ENCODE assay signal across 18 mouse cellular contexts in the genomic region with DNA sequence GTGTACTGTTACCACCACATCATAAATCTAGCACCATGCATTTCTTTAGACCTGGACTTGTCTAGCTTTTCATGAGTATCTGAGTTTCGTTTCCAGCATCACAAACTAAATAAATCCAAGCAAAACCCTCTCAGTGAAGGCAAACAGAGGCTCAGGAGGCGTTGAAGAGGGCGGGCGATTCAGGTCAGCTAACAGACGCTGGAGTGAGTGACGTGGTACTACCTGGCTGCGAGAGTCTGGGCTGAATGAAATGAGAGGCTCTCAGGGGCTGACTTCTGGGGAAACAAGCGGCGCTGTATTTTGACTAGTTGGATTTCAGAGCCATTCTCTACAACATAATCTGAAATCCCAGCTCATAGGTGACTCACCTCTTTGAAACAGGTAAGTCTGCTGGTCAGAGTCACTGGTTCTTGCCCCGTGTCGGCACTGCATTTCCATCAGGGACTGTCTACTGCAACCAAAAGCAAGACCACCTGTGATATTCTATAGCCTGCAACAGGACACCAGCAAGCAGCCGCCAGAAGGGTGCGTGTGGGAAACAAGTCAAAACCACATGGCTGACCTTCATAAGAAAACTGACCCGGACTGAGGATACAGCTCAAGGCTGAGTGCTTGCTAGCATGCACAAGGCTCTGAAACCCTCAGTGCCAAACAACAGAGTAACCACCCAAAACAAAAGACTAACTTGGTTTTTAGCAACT. TPM values are rescaled to one million over a fixed set of nuclear protein-coding genes. Genes with fewer than 3 reads are reported as not detected.
A peak's percentile ranks its signal among the peaks of the same experiment; 100 is the strongest.
DNase-seq lines count a peak whose midpoint lies in the region; ATAC-seq lines count a peak whose summit lies in the region.
"Had no signal": no experiment of that assay in that cellular context is flagged by ENCODE, and none has a peak within 500 bp of the region (broad histone marks: within the 10 kb centered on the region; RNA-seq: fewer than 3 reads in every experiment).

No protein-coding gene starts in this region.

- 0 out of 2 replicates have a peak overlapping the region, but pooled peaks have one; percentile 2 for H3K27ac ChIP-seq in liver, embryonic 13.5 days
- H3K27ac ChIP-seq in liver, embryonic 12.5 days: no peak overlapping the region
- H3K27ac ChIP-seq: kidney, embryonic 15.5 days; layer of hippocampus, adult 2 months; left cerebral cortex, adult 2 months; limb, embryonic 15.5 days; midbrain, embryonic 13.5 days had no signal

- intact Hi-C loops in left cerebral cortex, postnatal 4 days (cut with DNase I): no loop called here

- WGBS in liver, embryonic 13.5 days (ENCODE audit: insufficient replicate concordance): 79% methylated on average over 14 of the region's 14 CpGs
- WGBS in liver, embryonic 12.5 days (ENCODE audit: insufficient replicate concordance): 80% methylated on average over 14 of the region's 14 CpGs

- H3K36me3 ChIP-seq in liver, embryonic 13.5 days: peaks cover 39% of the 10 kb centered on the region
- H3K36me3 ChIP-seq in liver, embryonic 12.5 days: peaks cover 52% of the 10 kb centered on the region
- H3K36me3 ChIP-seq: limb, embryonic 15.5 days; midbrain, embryonic 13.5 days had no signal

- H3K4me2 ChIP-seq in liver, embryonic 13.5 days: no peak overlapping the region
- no peak overlapping the region for H3K4me2 ChIP-seq in liver, embryonic 12.5 days
- H3K4me2 ChIP-seq: kidney, embryonic 15.5 days; limb, embryonic 15.5 days; midbrain, embryonic 13.5 days had no signal

- no peak overlapping the region for H3K4me3 ChIP-seq in liver, embryonic 13.5 days (replicated peaks)
- no peak overlapping the region for H3K4me3 ChIP-seq in liver, embryonic 12.5 days
- H3K4me3 ChIP-seq: kidney, embryonic 15.5 days; layer of hippocampus, adult 2 months; left cerebral cortex, adult 2 months; limb, embryonic 15.5 days; midbrain, embryonic 13.5 days had no signal

- peaks cover 16% of the 10 kb centered on the region for H3K4me1 ChIP-seq in liver, embryonic 13.5 days (replicated peaks)
- peaks cover 18% of the 10 kb centered on the region for H3K4me1 ChIP-seq in liver, embryonic 12.5 days
- H3K4me1 ChIP-seq: kidney, embryonic 15.5 days; limb, embryonic 15.5 days; midbrain, embryonic 13.5 days had no signal

- no peak overlapping the region for H3K9ac ChIP-seq in liver, embryonic 13.5 days
- H3K9ac ChIP-seq in liver, embryonic 12.5 days: no peak overlapping the region; the same call in none of the 2 replicates
- H3K9ac ChIP-seq: kidney, embryonic 15.5 days; limb, embryonic 15.5 days; midbrain, embryonic 13.5 days had no signal

- no peak for ATAC-seq in liver, embryonic 13.5 days (ENCODE audit: low read depth)
- no peak for ATAC-seq in liver, embryonic 12.5 days
- ATAC-seq: CD4-positive, CD25-positive, alpha-beta regulatory T cell, adult 4 months; midbrain, embryonic 13.5 days had no signal

- DNase-seq in liver, embryonic 13.5 days: no peak
- DNase-seq in adrenal gland, postnatal 10 days: peak; percentile 29
- peak; percentile 42 for DNase-seq in embryo, embryonic 11 days
- DNase-seq in lung, postnatal 36 days: peak; percentile 32
- no peak for DNase-seq in left cerebral cortex, postnatal 4 days
- DNase-seq in c-Kit-positive CD71-positive TER-119-positive erythroid progenitor cells, embryonic 14.5 days (ENCODE audit: low spot score): no peak
- DNase-seq: cerebellum, adult 2 months had no signal

- H3K27me3 ChIP-seq in liver, embryonic 13.5 days: no peaks in the 10 kb centered on the region
- H3K27me3 ChIP-seq in liver, embryonic 12.5 days (replicated peaks): no peaks in the 10 kb centered on the region
- H3K27me3 ChIP-seq: kidney, embryonic 15.5 days; limb, embryonic 15.5 days; midbrain, embryonic 13.5 days had no signal

- no peaks in the 10 kb centered on the region for H3K9me3 ChIP-seq in liver, embryonic 13.5 days (replicated peaks)
- H3K9me3 ChIP-seq in liver, embryonic 12.5 days (replicated peaks): no peaks in the 10 kb centered on the region
- H3K9me3 ChIP-seq: kidney, embryonic 15.5 days; limb, embryonic 15.5 days; midbrain, embryonic 13.5 days had no signal

RNA-seq across cellular contexts. Expression of a gene that starts 11.3 kb away (rescaled TPM):
- polyA plus RNA-seq in liver, embryonic 13.5 days (2015; fragmentation: Nextera tagmentation; extraction: Ambion mirVana): 39.3 and 47.0 TPM in 2 replicates
- polyA plus RNA-seq in liver, embryonic 12.5 days (2016; fragmentation: Nextera tagmentation; extraction: Ambion mirVana): 57.7 and 59.0 TPM in 2 replicates
- total RNA-seq in adrenal gland, postnatal 10 days (2021): 1 to 10 TPM; 9.3 to 9.5 TPM
- 1 to 10 TPM; 3.4 to 4.0 TPM for total RNA-seq in left cerebral cortex, postnatal 4 days (2021)

RNA-seq across cellular contexts. Expression of a gene that starts 40.0 kb away (rescaled TPM):
- polyA plus RNA-seq in liver, embryonic 13.5 days (2015; fragmentation: Nextera tagmentation; extraction: Ambion mirVana): 15.2 and 18.4 TPM in 2 replicates
- 18.5 and 18.7 TPM in 2 replicates for polyA plus RNA-seq in liver, embryonic 12.5 days (2016; fragmentation: Nextera tagmentation; extraction: Ambion mirVana)
- total RNA-seq in adrenal gland, postnatal 10 days (2021): 10 to 100 TPM; 62.8 to 75.2 TPM
- total RNA-seq in left cerebral cortex, postnatal 4 days (2021): 10 to 100 TPM; 20.8 to 24.9 TPM

RNA-seq across cellular contexts. Expression of a gene that starts 47.9 kb away (rescaled TPM):
- polyA plus RNA-seq in liver, embryonic 13.5 days (2015; fragmentation: Nextera tagmentation; extraction: Ambion mirVana): not detected in 2 replicates
- polyA plus RNA-seq in liver, embryonic 12.5 days (2016; fragmentation: Nextera tagmentation; extraction: Ambion mirVana): not detected in 2 replicates
- not detected for total RNA-seq in adrenal gland, postnatal 10 days (2021)
- 1 to 10 TPM in 1 of 2 experiments, not detected in 1; 1.5 TPM for total RNA-seq in left cerebral cortex, postnatal 4 days (2021)
- total RNA-seq: hematopoietic stem cell, adult 5-6 weeks; MEL had no signal
- polyA plus RNA-seq: CD4-positive, CD25-positive, alpha-beta regulatory T cell, adult 4 months; heart, embryonic 14.5 days; kidney, embryonic 15.5 days; midbrain, embryonic 13.5 days; small intestine, adult 2 months had no signal

Comparison
In these comparisons a context has a peak if more than half of its experiments do, and no peak if none do; other contexts are left out.
1. DNase-seq: peak in adrenal gland, postnatal 10 days (single experiment), embryo, embryonic 11 days (single experiment) and lung, postnatal 36 days (single experiment); none in liver, embryonic 13.5 days (single experiment), left cerebral cortex, postnatal 4 days (single experiment) and c-Kit-positive CD71-positive TER-119-positive erythroid progenitor cells, embryonic 14.5 days (single experiment).